Mouse (Mus musculus): ENCODE measurements at regions not wholly inside any gene's neighbourhood (a gene's known extent, or its start where the extent isn't known, plus 50 kb on each side); places are given as distances from the start of the nearest gene placed in this dataset.

DNA sequence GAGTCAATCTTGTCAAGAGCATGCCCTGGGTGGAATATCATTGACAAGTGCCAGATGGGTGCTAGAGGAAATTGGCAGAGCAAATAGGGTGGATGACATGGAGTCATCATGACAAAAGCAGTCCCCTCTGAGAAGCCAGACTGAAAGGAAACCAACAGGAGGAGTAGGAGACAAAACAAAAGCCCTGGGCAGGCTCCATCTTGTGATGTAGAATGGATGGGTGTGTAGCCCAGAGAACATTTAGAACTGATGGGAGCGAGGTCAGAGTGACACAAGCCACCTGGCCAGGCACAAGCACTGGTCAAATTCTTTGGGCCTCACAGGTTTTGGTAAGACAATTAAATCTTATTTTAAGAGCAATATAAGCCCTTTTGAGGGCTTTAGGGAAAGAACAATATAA is 310.4 kb upstream of the Nmur2 start:
- H3K9me3 ChIP-seq (ENCODE audit: control insufficient read depth, low read length) = no peaks in the 10 kb centered on the region
- ATAC-seq (ENCODE audit: low FRiP score) = no peak
- 71% methylated on average over 1 of the region's 1 CpGs for whole genome bisulfite sequencing
- H3K27ac ChIP-seq (ENCODE audit: low read depth, low read length) = no peak overlapping the region
- no peaks in the 10 kb centered on the region for H3K27me3 ChIP-seq (ENCODE audit: control insufficient read depth, insufficient read depth, low read length)
- no peaks in the 10 kb centered on the region for H3K36me3 ChIP-seq (ENCODE audit: control insufficient read depth, insufficient read depth, low read length)
- H3K4me3 ChIP-seq (ENCODE audit: low read depth, low read length) = no peak overlapping the region
- H3K9ac ChIP-seq (ENCODE audit: low read depth, low read length) = no peak overlapping the region
- H3K4me2 ChIP-seq (replicated peaks; ENCODE audit: low read depth, low read length) = no peak overlapping the region
- no peak for DNase-seq (ENCODE audit: low spot score)
- no peaks in the 10 kb centered on the region for H3K4me1 ChIP-seq (replicated peaks; ENCODE audit: control insufficient read depth, insufficient read depth, low read length)

DNA sequence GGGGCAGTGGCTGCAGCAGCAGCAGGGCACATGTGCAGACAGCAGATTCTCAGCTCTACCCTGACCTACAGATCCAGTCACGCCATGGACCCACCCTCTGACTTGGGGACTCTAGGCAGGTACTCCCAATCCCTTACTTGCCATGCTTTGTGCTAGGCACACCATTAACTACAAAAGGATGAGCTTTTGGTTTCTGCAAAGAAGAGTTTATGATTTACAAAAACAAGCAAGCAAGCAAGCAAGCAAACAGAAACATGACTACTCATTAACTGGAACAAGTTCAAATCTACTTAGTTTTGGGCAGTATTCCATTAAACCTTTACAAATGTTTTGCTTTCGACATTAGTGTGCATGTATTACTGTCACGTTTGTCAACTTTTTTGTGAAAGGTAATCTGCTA is 309.0 kb upstream of the Nmur2 start:
- H3K36me3 ChIP-seq (ENCODE audit: control insufficient read depth, insufficient read depth, low read length) = no peaks in the 10 kb centered on the region
- no peak overlapping the region for H3K4me2 ChIP-seq (replicated peaks; ENCODE audit: low read depth, low read length)
- H3K27ac ChIP-seq (ENCODE audit: low read depth, low read length) = no peak overlapping the region
- H3K9me3 ChIP-seq (ENCODE audit: control insufficient read depth, low read length) = no peaks in the 10 kb centered on the region
- no peak for ATAC-seq (ENCODE audit: low FRiP score)
- WGBS = 85% methylated on average over 3 of the region's 3 CpGs
- H3K4me1 ChIP-seq (replicated peaks; ENCODE audit: control insufficient read depth, insufficient read depth, low read length) = no peaks in the 10 kb centered on the region
- H3K4me3 ChIP-seq (ENCODE audit: low read depth, low read length) = no peak overlapping the region
- H3K9ac ChIP-seq (ENCODE audit: low read depth, low read length) = no peak overlapping the region
- DNase-seq (ENCODE audit: low spot score) = no peak
- H3K27me3 ChIP-seq (ENCODE audit: control insufficient read depth, insufficient read depth, low read length) = no peaks in the 10 kb centered on the region

DNA sequence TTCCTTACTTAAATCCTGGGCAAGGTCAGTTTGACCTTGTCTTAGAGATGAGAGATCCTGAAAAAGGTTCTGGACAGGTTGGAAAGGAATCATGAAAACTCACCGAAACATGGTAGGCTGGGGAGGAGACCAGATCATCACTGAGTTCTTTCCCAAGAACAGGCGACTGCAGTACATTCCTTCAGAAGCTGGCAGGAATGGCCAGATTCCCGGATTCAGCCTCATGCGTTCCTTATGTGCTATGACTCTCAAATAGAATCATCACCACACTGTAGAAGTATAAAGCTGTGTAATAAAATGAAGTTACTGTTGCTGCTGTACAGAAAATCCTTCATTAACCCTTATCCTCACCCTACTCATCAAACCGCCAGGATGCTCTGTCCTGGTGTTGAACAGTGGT is 307.6 kb upstream of the Nmur2 start:
- DNase-seq (ENCODE audit: low spot score) (no peak), ATAC-seq (ENCODE audit: low FRiP score) (no peak)
- H3K4me2 ChIP-seq (replicated peaks; ENCODE audit: low read depth, low read length) = no peak overlapping the region
- no peaks in the 10 kb centered on the region for H3K9me3 ChIP-seq (ENCODE audit: control insufficient read depth, low read length)
- no peaks in the 10 kb centered on the region for H3K27me3 ChIP-seq (ENCODE audit: control insufficient read depth, insufficient read depth, low read length)
- WGBS = 93% methylated on average over 5 of the region's 5 CpGs
- H3K4me3 ChIP-seq (ENCODE audit: low read depth, low read length) = no peak overlapping the region
- no peak overlapping the region for H3K27ac ChIP-seq (ENCODE audit: low read depth, low read length)
- H3K4me1 ChIP-seq (replicated peaks; ENCODE audit: control insufficient read depth, insufficient read depth, low read length) = no peaks in the 10 kb centered on the region
- H3K36me3 ChIP-seq (ENCODE audit: control insufficient read depth, insufficient read depth, low read length) = no peaks in the 10 kb centered on the region
- H3K9ac ChIP-seq (ENCODE audit: low read depth, low read length) = no peak overlapping the region

DNA sequence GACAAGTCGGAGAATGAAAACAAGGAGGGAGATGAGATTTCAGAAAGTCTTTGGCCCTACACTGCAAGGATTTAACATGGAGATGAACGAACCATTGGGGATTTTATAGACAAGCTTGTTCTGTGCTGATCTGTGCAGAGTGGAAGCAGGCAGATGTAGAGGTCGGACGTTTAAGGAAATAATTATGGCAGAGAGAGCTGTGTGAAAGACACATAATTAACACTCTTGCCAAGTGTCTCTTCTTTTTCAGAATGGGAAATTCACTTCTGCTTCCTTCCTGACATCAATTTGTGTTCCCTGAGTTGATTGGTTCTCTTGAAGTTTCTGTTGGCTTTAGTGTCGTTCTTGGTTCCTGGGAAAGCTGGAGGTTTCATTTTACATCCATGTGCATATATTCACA is 302.3 kb upstream of the Nmur2 start:
- no peak overlapping the region for H3K9ac ChIP-seq (ENCODE audit: low read depth, low read length)
- DNase-seq (ENCODE audit: low spot score) = no peak
- H3K4me1 ChIP-seq (replicated peaks; ENCODE audit: control insufficient read depth, insufficient read depth, low read length) = no peaks in the 10 kb centered on the region
- no peak for ATAC-seq (ENCODE audit: low FRiP score)
- H3K27ac ChIP-seq (ENCODE audit: low read depth, low read length) = no peak overlapping the region
- H3K36me3 ChIP-seq (ENCODE audit: control insufficient read depth, insufficient read depth, low read length) = no peaks in the 10 kb centered on the region
- no peaks in the 10 kb centered on the region for H3K27me3 ChIP-seq (ENCODE audit: control insufficient read depth, insufficient read depth, low read length)
- H3K4me2 ChIP-seq (replicated peaks; ENCODE audit: low read depth, low read length) = no peak overlapping the region
- WGBS = 84% methylated on average over 5 of the region's 5 CpGs
- no peak overlapping the region for H3K4me3 ChIP-seq (ENCODE audit: low read depth, low read length)
- no peaks in the 10 kb centered on the region for H3K9me3 ChIP-seq (ENCODE audit: control insufficient read depth, low read length)

DNA sequence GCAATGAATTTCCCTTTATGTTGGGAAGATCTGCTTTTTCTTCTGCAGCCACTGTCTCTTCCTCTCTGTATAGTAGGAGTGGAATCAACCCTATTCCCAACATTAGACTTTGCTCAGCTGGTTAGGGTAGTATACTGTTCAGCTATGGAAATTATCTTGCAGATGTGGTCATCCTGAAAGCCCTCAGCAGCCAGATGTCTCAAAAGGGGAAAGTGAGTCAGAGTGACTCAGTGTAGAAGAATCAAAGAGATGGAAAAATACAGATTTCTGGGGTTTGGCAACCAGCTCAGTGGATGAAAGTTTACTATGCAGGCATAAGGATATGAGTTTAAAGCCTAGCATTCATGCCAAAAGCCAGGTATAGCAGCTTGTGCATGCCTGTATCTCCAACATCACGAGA is 300.9 kb upstream of the Nmur2 start:
- Histone ChIP-seq H3K4me3 (ENCODE audit: low read depth, low read length) (no peak overlapping the region), H3K27me3 (ENCODE audit: control insufficient read depth, insufficient read depth, low read length) (no peaks in the 10 kb centered on the region), H3K4me1 (replicated peaks; ENCODE audit: control insufficient read depth, insufficient read depth, low read length) (no peaks in the 10 kb centered on the region), H3K27ac (ENCODE audit: low read depth, low read length) (no peak overlapping the region), H3K36me3 (ENCODE audit: control insufficient read depth, insufficient read depth, low read length) (no peaks in the 10 kb centered on the region), H3K9ac (ENCODE audit: low read depth, low read length) (no peak overlapping the region), H3K9me3 (ENCODE audit: control insufficient read depth, low read length) (no peaks in the 10 kb centered on the region), H3K4me2 (replicated peaks; ENCODE audit: low read depth, low read length) (no peak overlapping the region)
- DNase-seq (ENCODE audit: low spot score) = no peak
- 74% methylated on average over 1 of the region's 1 CpGs for WGBS
- ATAC-seq (ENCODE audit: low FRiP score) = no peak

DNA sequence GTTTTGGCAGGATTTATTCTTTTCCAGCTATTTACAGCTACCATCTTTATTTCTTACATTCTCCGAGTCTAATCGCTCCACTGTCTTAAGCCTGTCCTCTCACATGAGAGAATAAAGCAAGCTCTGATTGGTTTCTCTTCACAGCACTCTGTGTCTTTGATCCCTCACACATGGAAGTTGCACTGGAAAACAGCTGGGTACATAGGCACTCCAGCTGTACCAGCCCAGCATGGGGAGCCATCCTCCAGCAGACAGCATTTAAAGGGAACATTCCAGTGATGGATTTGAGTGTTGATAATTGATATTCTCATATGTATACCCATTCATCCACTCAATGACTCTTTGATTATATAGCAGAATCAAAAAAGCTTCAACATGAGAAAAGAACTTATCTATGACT is 300.2 kb upstream of the Nmur2 start:
- no peak overlapping the region for H3K27ac ChIP-seq (ENCODE audit: low read depth, low read length)
- ATAC-seq (ENCODE audit: low FRiP score) = no peak
- H3K9me3 ChIP-seq (ENCODE audit: control insufficient read depth, low read length) = no peaks in the 10 kb centered on the region
- H3K4me1 ChIP-seq (replicated peaks; ENCODE audit: control insufficient read depth, insufficient read depth, low read length) = no peaks in the 10 kb centered on the region
- WGBS = 85% methylated on average over 2 of the region's 2 CpGs
- no peaks in the 10 kb centered on the region for H3K27me3 ChIP-seq (ENCODE audit: control insufficient read depth, insufficient read depth, low read length)
- no peak overlapping the region for H3K4me2 ChIP-seq (replicated peaks; ENCODE audit: low read depth, low read length)
- no peak for DNase-seq (ENCODE audit: low spot score)
- H3K4me3 ChIP-seq (ENCODE audit: low read depth, low read length) = no peak overlapping the region
- no peak overlapping the region for H3K9ac ChIP-seq (ENCODE audit: low read depth, low read length)
- no peaks in the 10 kb centered on the region for H3K36me3 ChIP-seq (ENCODE audit: control insufficient read depth, insufficient read depth, low read length)

DNA sequence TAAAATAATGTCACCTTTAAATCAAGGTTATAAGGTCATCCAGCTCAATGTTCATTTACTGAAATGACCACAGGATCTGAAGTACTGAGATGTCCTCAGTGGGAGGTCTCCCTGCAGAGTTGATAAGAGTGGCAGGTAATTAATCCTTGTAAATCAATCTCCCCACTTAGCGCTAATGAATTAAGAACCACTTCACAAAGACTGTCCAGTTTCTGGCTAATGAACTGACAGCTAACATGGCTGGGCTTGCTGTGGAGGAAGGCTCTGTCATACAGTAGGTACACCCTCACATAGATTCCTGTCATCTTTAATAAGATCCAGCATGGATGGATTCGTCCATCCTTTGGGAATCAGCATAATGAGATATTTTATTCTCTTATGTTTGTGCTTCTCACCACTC is 297.7 kb upstream of the Nmur2 start:
- Histone ChIP-seq H3K27me3 (ENCODE audit: control insufficient read depth, insufficient read depth, low read length) (no peaks in the 10 kb centered on the region), H3K4me1 (replicated peaks; ENCODE audit: control insufficient read depth, insufficient read depth, low read length) (no peaks in the 10 kb centered on the region), H3K9me3 (ENCODE audit: control insufficient read depth, low read length) (no peaks in the 10 kb centered on the region), H3K27ac (ENCODE audit: low read depth, low read length) (no peak overlapping the region), H3K36me3 (ENCODE audit: control insufficient read depth, insufficient read depth, low read length) (no peaks in the 10 kb centered on the region), H3K9ac (ENCODE audit: low read depth, low read length) (no peak overlapping the region), H3K4me3 (ENCODE audit: low read depth, low read length) (no peak overlapping the region), H3K4me2 (replicated peaks; ENCODE audit: low read depth, low read length) (no peak overlapping the region)
- ATAC-seq (ENCODE audit: low FRiP score) (no peak), DNase-seq (ENCODE audit: low spot score) (no peak)
- 80% methylated on average over 2 of the region's 2 CpGs for WGBS

DNA sequence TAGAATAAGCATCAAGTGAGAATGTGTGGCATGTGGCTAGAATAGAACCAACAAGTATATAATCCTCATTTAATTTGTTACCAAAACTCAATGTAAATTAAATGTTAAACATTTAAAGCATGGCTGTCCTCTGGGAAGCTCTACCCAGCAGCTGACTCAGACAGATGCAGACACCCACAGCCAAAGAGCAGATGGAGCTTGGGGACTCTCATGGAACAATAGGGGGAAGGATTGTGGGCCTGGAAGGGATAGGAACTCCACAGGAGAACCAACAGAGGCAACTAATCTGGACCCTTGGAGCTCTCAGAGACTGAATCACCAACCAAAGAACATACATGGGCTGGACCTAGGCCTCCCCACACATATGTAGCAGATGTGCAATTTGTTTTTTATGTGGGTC is 295.1 kb upstream of the Nmur2 start:
- H3K4me1 ChIP-seq (replicated peaks; ENCODE audit: control insufficient read depth, insufficient read depth, low read length) = no peaks in the 10 kb centered on the region
- no peaks in the 10 kb centered on the region for H3K27me3 ChIP-seq (ENCODE audit: control insufficient read depth, insufficient read depth, low read length)
- ATAC-seq (ENCODE audit: low FRiP score) (no peak), DNase-seq (ENCODE audit: low spot score) (no peak)
- H3K4me3 ChIP-seq (ENCODE audit: low read depth, low read length) = no peak overlapping the region
- H3K36me3 ChIP-seq (ENCODE audit: control insufficient read depth, insufficient read depth, low read length) = no peaks in the 10 kb centered on the region
- no peak overlapping the region for H3K27ac ChIP-seq (ENCODE audit: low read depth, low read length)
- H3K9me3 ChIP-seq (ENCODE audit: control insufficient read depth, low read length) = no peaks in the 10 kb centered on the region
- no peak overlapping the region for H3K4me2 ChIP-seq (replicated peaks; ENCODE audit: low read depth, low read length)
- no peak overlapping the region for H3K9ac ChIP-seq (ENCODE audit: low read depth, low read length)

DNA sequence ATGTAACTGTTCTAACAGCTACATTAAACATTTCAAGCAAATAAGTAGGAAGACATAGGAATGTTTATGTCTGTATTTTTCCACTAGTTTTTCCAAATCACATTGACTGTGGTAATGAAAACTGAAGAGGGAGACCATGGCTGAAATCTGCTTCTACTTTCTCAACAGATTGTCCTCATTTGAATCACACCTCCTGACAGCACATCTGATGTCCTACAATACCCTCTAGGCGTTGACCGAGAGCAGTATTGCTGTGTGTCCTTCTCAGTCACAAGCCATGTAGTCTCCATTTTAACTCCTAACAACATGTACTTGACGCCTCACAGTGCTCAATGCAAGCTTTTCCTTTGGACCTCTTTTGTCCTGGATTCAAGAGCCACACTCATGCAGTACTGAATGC is 279.5 kb upstream of the Nmur2 start:
- 92% methylated on average over 3 of the region's 3 CpGs for WGBS
- ATAC-seq (ENCODE audit: low FRiP score) (no peak), DNase-seq (ENCODE audit: low spot score) (no peak)
- Histone ChIP-seq H3K4me2 (replicated peaks; ENCODE audit: low read depth, low read length) (no peak overlapping the region), H3K27me3 (ENCODE audit: control insufficient read depth, insufficient read depth, low read length) (no peaks in the 10 kb centered on the region), H3K9ac (ENCODE audit: low read depth, low read length) (no peak overlapping the region), H3K27ac (ENCODE audit: low read depth, low read length) (no peak overlapping the region), H3K4me1 (replicated peaks; ENCODE audit: control insufficient read depth, insufficient read depth, low read length) (no peaks in the 10 kb centered on the region), H3K4me3 (ENCODE audit: low read depth, low read length) (no peak overlapping the region), H3K36me3 (ENCODE audit: control insufficient read depth, insufficient read depth, low read length) (no peaks in the 10 kb centered on the region), H3K9me3 (ENCODE audit: control insufficient read depth, low read length) (no peaks in the 10 kb centered on the region)

All from hindbrain, embryonic 11.5 days (tissue).